Mouse (Mus musculus) cerebellum, postnatal 36 days (tissue): ENCODE data around the gene Narfl.

ENCODE experiments used
- DNase-seq, 2 experiments: peaks; one replicate each; pipeline ENCODE4 v3.0.0; 2021 to 2022; ENCODE audit warnings: mixed read lengths in 2 of 2

Narfl gene

GRCm38 (mm10) chr17:25807452-25807851, 33.9 kb downstream of the Narfl start:
- peak in 1 of 2 experiments; percentile 9 for DNase-seq

- DNase-seq: peak in 1 of 2 experiments; percentile 10
Observed at GRCm38 (mm10) chr17:25808028-25808427, 34.5 kb downstream of the Narfl start.

GRCm38 (mm10) chr17:25808789-25809605, 35.4 kb downstream of the Narfl start, which contains the start of gene Fbxl16:
TSS of gene Fbxl16 (plus strand) at chr17:25809085.
- DNase-seq: peak; percentile 94 to 97

- peak; percentile 68 to 77 for DNase-seq
Observed at GRCm38 (mm10) chr17:25809606-25810340, 36.2 kb downstream of the Narfl start.

GRCm38 (mm10) chr17:25810890-25811289, 37.3 kb downstream of the Narfl start:
- DNase-seq: peak in 1 of 2 experiments; percentile 10

GRCm38 (mm10) chr17:25813471-25813870, 39.9 kb downstream of the Narfl start:
- peak; percentile 69 to 70 for DNase-seq

GRCm38 (mm10) chr17:25817662-25818061, 44.1 kb downstream of the Narfl start:
- DNase-seq: no peak

GRCm38 (mm10) chr17:25818851-25819780, 45.5 kb downstream of the Narfl start:
- DNase-seq: no peak

GRCm38 (mm10) chr17:25823452-25823851, 49.9 kb downstream of the Narfl start, which contains the start of gene Wdr24:
TSS of gene Wdr24 (plus strand) at chr17:25823627.
- peak; percentile 70 to 86 for DNase-seq

- DNase-seq: no peak
Observed at GRCm38 (mm10) chr17:25824362-25825142, 51.0 kb downstream of the Narfl start.

- DNase-seq: no peak
Observed at GRCm38 (mm10) chr17:25825311-25825710, 51.7 kb downstream of the Narfl start.

GRCm38 (mm10) chr17:25825984-25826570, 52.5 kb downstream of the Narfl start:
- DNase-seq: no peak

GRCm38 (mm10) chr17:25827011-25827410, 53.4 kb downstream of the Narfl start:
- no peak for DNase-seq

GRCm38 (mm10) chr17:25827546-25828222, 54.1 kb downstream of the Narfl start:
- DNase-seq: no peak

- no peak for DNase-seq
Observed at GRCm38 (mm10) chr17:25828223-25828594, 54.6 kb downstream of the Narfl start.

- DNase-seq: peak; percentile 84 to 86
Observed at GRCm38 (mm10) chr17:25828712-25829557, 55.4 kb downstream of the Narfl start, which contains the start of gene Jmjd8. TSS of gene Jmjd8 (plus strand) at chr17:25828867.

- DNase-seq: no peak
Observed at GRCm38 (mm10) chr17:25829558-25830017, 56.0 kb downstream of the Narfl start.

- no peak for DNase-seq
Observed at GRCm38 (mm10) chr17:25830200-25830753, 56.7 kb downstream of the Narfl start.

GRCm38 (mm10) chr17:25830806-25831431, 57.3 kb downstream of the Narfl start:
- no peak for DNase-seq
